Mouse (Mus musculus) CD4-positive, CD25-positive, alpha-beta regulatory T cell, adult 9 weeks (primary cell): ENCODE data around the gene Ireb2. TPM values are rescaled to one million over a fixed set of nuclear protein-coding genes. Genes with fewer than 3 reads are reported as not detected.

Source experiments
- polyA plus RNA-seq: library from polyadenylated mRNA; unstranded; fragments of 100-300 nt; shearing (Covaris generic); gene quantifications from one replicate; pipeline ENCODE4 v1.2.1, GENCODE M21; 2017

Ireb2 gene
- polyA plus RNA-seq, result 28.9 TPM

DNA sequence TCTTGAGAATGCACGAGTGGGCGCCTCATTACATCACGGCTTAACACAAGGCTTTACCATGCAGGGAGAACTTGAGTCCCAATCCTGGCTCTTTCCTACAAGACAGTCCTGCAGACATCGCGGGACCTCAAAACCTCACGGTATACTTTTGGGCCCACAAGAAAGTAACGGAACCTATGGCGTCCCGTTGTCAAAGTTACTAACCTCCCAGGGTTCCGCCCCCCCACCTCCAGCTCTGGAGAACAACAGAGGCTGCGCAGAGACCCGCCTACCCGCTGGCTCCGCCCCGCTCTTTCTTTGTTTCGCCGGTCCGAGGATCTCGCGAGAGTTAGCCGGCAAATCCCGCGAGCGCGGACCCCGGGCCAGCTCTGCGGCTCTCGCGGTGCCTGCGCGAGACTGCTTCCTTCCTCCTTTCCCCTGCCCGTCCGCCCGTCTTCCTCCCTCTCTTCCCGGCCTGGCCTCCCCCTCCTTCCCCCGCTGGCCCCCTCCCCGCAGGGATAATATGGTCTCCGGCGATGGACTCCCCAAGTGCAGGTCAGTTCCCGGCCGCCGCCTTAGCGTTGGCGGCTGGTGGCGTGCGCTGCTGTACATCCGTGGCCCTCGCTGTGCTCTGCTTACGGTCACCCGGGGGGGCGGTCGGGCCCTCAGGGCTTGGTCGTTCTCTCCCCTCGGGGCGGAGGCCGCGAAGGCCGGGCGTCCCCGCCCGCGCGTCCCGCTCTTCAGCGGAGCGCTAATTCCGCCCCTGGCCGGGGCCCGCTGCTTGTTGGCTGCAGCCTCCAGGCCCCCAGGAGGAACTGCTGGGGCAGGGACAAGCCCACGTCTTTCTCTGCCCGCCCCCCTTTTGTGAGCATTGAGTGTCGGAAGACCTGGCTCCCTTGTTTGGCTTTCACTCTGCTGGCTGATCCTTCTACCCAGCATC, at the start of gene Ireb2:
Gene Ireb2 (plus strand): TSS at position 427 of the 919 bp plus-strand sequence.

DNA sequence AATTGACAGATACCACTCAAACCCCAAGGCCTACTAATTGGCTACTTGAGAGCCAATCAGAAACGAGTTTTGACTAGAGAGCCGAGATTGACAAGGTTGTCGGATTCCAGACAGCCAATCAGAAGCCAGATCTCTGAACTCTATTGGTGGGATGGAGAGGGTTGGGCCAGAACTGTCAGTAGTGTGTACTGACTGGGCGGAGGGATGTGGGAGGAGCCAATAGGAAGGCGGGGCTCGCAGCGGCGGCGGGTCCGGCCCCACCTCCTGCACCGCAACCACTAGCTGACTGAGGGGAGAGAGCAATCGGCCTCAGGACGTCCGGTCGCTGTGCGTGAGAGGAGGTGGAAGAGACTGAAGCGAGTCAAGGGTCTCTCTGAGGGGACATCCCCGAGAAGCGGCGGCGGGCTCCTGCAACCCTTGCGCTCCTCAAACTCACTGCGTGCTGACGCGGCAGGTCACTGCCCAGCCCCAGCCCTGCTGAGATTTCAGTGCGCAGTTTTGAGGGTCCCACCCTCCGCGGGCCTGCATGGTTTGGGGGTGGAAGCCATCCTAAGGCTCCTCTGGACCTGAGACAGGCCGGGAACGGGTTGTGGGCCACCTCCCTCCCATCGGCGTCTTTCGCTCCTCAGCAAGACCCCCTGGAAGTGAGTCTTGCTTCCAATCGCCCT, 53.6 kb downstream of the Ireb2 start, which contains the start of gene Hykk:
Gene Hykk (plus strand): TSS at position 274 of the 668 bp plus-strand sequence.

DNA sequence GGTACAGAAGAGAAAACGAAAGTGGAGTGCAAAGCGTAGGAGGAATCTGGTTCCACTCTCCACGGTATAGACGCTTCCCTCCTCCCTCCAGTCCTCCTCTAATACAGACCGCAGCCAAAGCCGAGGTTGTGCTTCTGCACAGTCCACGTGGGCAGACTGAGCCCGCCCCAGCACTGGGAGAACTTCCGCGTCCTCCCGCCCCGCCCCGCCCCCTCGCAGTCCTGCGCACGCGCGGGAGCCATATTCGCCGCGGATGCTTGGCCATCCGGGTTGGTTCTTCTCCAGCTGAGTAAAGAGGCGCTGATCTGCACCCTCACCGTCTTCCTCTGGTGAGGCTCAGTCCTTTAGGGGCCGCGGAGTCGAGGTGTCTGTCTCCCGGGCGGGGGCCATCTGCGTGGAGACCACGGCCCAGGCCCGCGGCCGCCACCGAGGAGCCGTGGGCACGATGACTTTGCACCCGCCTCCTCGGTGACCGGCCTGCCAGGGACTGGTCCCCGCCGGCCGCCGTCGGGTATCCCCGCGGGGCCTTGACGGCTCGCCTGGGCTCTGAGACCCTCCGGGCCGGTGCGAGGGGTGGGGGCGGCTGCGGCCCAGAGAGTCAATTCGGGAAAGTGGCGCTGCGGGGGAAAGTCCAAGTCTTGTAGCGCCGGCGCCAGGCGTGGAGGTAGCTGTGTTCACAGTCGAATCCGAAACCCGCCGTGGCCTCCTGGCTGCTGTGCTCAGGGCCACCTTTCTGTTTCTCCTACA, 87.2 kb downstream of the Ireb2 start, which contains the start of the genes Psma4 and AY074887:
Gene Psma4 (plus strand): TSS at position 216 of the 747 bp plus-strand sequence.
Gene AY074887 (minus strand): TSS at position 424 of the 747 bp plus-strand sequence.

Other genes starting within 250 kb of the Ireb2 start
- 41.4 TPM for gene Acsbg1, start 201.9 kb upstream of the Ireb2 start, polyA plus RNA-seq
- 3.7 TPM for gene Dnaja4, start 164.9 kb upstream of the Ireb2 start, polyA plus RNA-seq
- gene Wdr61, start 129.3 kb upstream of the Ireb2 start, polyA plus RNA-seq, result 105 TPM
- gene Crabp1, start 99.0 kb upstream of the Ireb2 start, polyA plus RNA-seq, result not detected
- 0.67 TPM for gene Hykk, start 53.5 kb downstream of the Ireb2 start, polyA plus RNA-seq
- gene Psma4, start 87.0 kb downstream of the Ireb2 start, polyA plus RNA-seq, result 271 TPM
- gene AY074887, start 87.2 kb downstream of the Ireb2 start, polyA plus RNA-seq, result not detected
- gene Chrna5, start 117.1 kb downstream of the Ireb2 start, polyA plus RNA-seq, result not detected
- 0.06 TPM for gene Chrna3, start 162.8 kb downstream of the Ireb2 start, polyA plus RNA-seq
- not detected for gene Chrnb4, start 185.0 kb downstream of the Ireb2 start, polyA plus RNA-seq